In the genomic region with DNA sequence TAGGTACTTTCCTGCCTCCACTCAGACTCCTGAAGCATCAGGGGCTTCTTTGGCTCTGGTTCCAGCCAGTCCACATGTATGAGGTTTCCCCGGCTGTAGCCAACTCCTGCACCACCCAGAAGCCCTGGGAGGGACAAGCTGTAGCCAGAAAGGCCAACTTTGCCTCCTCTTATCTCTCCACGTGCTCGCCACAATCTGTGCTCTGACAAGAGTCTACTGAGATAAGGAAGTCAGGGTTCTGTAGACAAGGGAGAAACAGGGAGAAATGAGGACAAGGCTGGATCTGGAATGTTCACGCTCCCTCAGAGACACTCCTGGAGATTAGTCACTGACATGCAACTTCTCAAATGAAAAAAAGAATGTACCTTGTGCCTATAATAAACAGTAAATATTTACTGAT, we compare ENCODE assay signal across 29 mouse cellular contexts. TPM values are rescaled to one million over a fixed set of nuclear protein-coding genes. Genes with fewer than 3 reads are reported as not detected.
DNase-seq lines count a peak whose midpoint lies in the region; ATAC-seq and TF ChIP-seq lines count a peak whose summit lies in the region.
"Had no signal": no experiment of that assay in that cellular context is flagged by ENCODE, and none has a peak within 500 bp of the region (broad histone marks: within the 10 kb centered on the region; RNA-seq: fewer than 3 reads in every experiment).

No protein-coding gene starts in this region.

- no peaks in the 10 kb centered on the region for H3K9me3 ChIP-seq in heart, postnatal 0 days (replicated peaks; ENCODE audit: control insufficient read depth, low read length)
- H3K9me3 ChIP-seq in intestine, embryonic 15.5 days = no peaks in the 10 kb centered on the region
- H3K9me3 ChIP-seq: embryonic facial prominence, embryonic 10.5 days; embryonic facial prominence, embryonic 15.5 days; forebrain, embryonic 13.5 days; limb, embryonic 13.5 days; liver, embryonic 13.5 days; midbrain, embryonic 13.5 days; neural tube, embryonic 13.5 days had no signal

- 27% methylated on average over 4 of the region's 4 CpGs for WGBS in heart, postnatal 0 days
- WGBS in intestine, embryonic 15.5 days = 52% methylated on average over 4 of the region's 4 CpGs
- WGBS in olfactory bulb, adult 2 months = 83% methylated on average over 4 of the region's 4 CpGs

- no peak for TF ChIP-seq CTCF in heart, postnatal 0 days (IDR thresholded peaks at IDR 0.05; ENCODE audit: low read depth)
- TF ChIP-seq CTCF in olfactory bulb, adult 2 months (IDR thresholded peaks at IDR 0.05; ENCODE audit: insufficient read depth, low read depth, low read length) = no peak

- no peak overlapping the region for H3K4me3 ChIP-seq in heart, postnatal 0 days (ENCODE audit: low read depth, low read length)
- no peak overlapping the region for H3K4me3 ChIP-seq in intestine, embryonic 15.5 days (replicated peaks)
- H3K4me3 ChIP-seq in olfactory bulb, adult 2 months (ENCODE audit: insufficient read depth, low read depth, low read length) = no peak overlapping the region
- H3K4me3 ChIP-seq: embryonic facial prominence, embryonic 10.5 days; embryonic facial prominence, embryonic 15.5 days; forebrain, embryonic 13.5 days; limb, embryonic 13.5 days; liver, embryonic 13.5 days; midbrain, embryonic 13.5 days; neural tube, embryonic 13.5 days had no signal

- no peaks in the 10 kb centered on the region for H3K27me3 ChIP-seq in heart, postnatal 0 days (ENCODE audit: control insufficient read depth, insufficient read depth, low read length)
- no peaks in the 10 kb centered on the region for H3K27me3 ChIP-seq in intestine, embryonic 15.5 days (replicated peaks)
- H3K27me3 ChIP-seq: embryonic facial prominence, embryonic 15.5 days; forebrain, embryonic 13.5 days; limb, embryonic 13.5 days; liver, embryonic 13.5 days; midbrain, embryonic 13.5 days; neural tube, embryonic 13.5 days had no signal

- TF ChIP-seq EP300 in heart, postnatal 0 days (IDR thresholded peaks at IDR 0.05; ENCODE audit: low read depth) = no peak

- no peaks in the 10 kb centered on the region for H3K36me3 ChIP-seq in heart, postnatal 0 days (replicated peaks; ENCODE audit: control insufficient read depth, insufficient read depth, low read length)
- H3K36me3 ChIP-seq in intestine, embryonic 15.5 days = no peaks in the 10 kb centered on the region
- H3K36me3 ChIP-seq: embryonic facial prominence, embryonic 10.5 days; embryonic facial prominence, embryonic 15.5 days; limb, embryonic 13.5 days; liver, embryonic 13.5 days; midbrain, embryonic 13.5 days; neural tube, embryonic 13.5 days had no signal

- H3K4me1 ChIP-seq in heart, postnatal 0 days (ENCODE audit: control insufficient read depth, insufficient read depth) = peaks cover 11% of the 10 kb centered on the region
- H3K4me1 ChIP-seq in intestine, embryonic 15.5 days (replicated peaks) = 0 out of 2 replicates have a peak, but pooled peaks cover 4% of the 10 kb centered on the region
- peaks cover 13% of the 10 kb centered on the region for H3K4me1 ChIP-seq in olfactory bulb, adult 2 months (ENCODE audit: control insufficient read depth, insufficient read depth, low read length)
- H3K4me1 ChIP-seq: embryonic facial prominence, embryonic 10.5 days; embryonic facial prominence, embryonic 15.5 days; forebrain, embryonic 13.5 days; limb, embryonic 13.5 days; liver, embryonic 13.5 days; midbrain, embryonic 13.5 days; neural tube, embryonic 13.5 days had no signal

- peak; percentile 19 for DNase-seq in adrenal gland, adult 8-10 months
- DNase-seq in adrenal gland, postnatal 25 days = no peak
- DNase-seq in heart, postnatal 0 days (ENCODE audit: low spot score) = no peak
- no peak for DNase-seq in heart, adult 8-10 months (ENCODE audit: low spot score)
- DNase-seq in kidney, postnatal 4 days = no peak
- DNase-seq in cerebellum, postnatal 4 days (ENCODE audit: low spot score in 2 of 2) = no peak
- DNase-seq: adrenal gland, postnatal 14 days; cerebellum, adult 2 months; cerebellum, postnatal 14 days; gastrocnemius, adult 2 months; gastrocnemius, postnatal 36 days; kidney, adult 9 months; kidney, postnatal 10 days; layer of hippocampus, adult 9-11 months; liver, embryonic 13.5 days; lung, adult 18-20 months; lung, postnatal 4 days; right cerebral cortex, postnatal 25 days; spleen, adult 18-20 months had no signal

- TF ChIP-seq POLR2A in olfactory bulb, adult 2 months (IDR thresholded peaks at IDR 0.05; ENCODE audit: insufficient read depth, low read depth, low read length) = no peak

- H3K27ac ChIP-seq in heart, postnatal 0 days (ENCODE audit: low read depth) = peak overlapping the region; percentile 19; the same call in 1 of the 2 replicates
- H3K27ac ChIP-seq in intestine, embryonic 15.5 days = no peak overlapping the region
- H3K27ac ChIP-seq in olfactory bulb, adult 2 months (ENCODE audit: insufficient read depth, low read depth, low read length) = 0 out of 2 replicates have a peak overlapping the region, but pooled peaks have one; percentile 1
- H3K27ac ChIP-seq: embryonic facial prominence, embryonic 10.5 days; embryonic facial prominence, embryonic 15.5 days; forebrain, embryonic 13.5 days; gastrocnemius, adult 2 months; limb, embryonic 13.5 days; liver, embryonic 13.5 days; midbrain, embryonic 13.5 days; neural tube, embryonic 13.5 days had no signal

- ATAC-seq in heart, postnatal 0 days (ENCODE audit: insufficient read depth, low read depth) = no peak
- ATAC-seq in intestine, embryonic 15.5 days = peak; percentile 73; the same call in 1 of the 2 replicates
- ATAC-seq: forebrain, embryonic 13.5 days; hindbrain, embryonic 16.5 days; lung, postnatal 0 days; midbrain, embryonic 13.5 days had no signal

- H3K9ac ChIP-seq in heart, postnatal 0 days (replicated peaks; ENCODE audit: low read depth, low read length) = no peak overlapping the region
- H3K9ac ChIP-seq in intestine, embryonic 15.5 days = no peak overlapping the region
- H3K9ac ChIP-seq: embryonic facial prominence, embryonic 15.5 days; forebrain, embryonic 13.5 days; limb, embryonic 13.5 days; liver, embryonic 13.5 days; midbrain, embryonic 13.5 days; neural tube, embryonic 13.5 days had no signal

- H3K4me2 ChIP-seq in heart, postnatal 0 days (ENCODE audit: low read depth, low read length) = no peak overlapping the region
- no peak overlapping the region for H3K4me2 ChIP-seq in intestine, embryonic 15.5 days (replicated peaks)
- H3K4me2 ChIP-seq: embryonic facial prominence, embryonic 15.5 days; forebrain, embryonic 13.5 days; limb, embryonic 13.5 days; liver, embryonic 13.5 days; midbrain, embryonic 13.5 days; neural tube, embryonic 13.5 days had no signal

RNA-seq across cellular contexts. Expression of a gene that starts 12.2 kb away (rescaled TPM):
- 1 to 10 TPM in 3 of 4 experiments, under 1 TPM in 1; 0.80 to 1.5 (median 1.3) TPM for total RNA-seq in adrenal gland, adult 8-10 months (2022)
- 1.0 and 2.5 TPM in 2 replicates for total RNA-seq in adrenal gland, postnatal 25 days (2021)
- total RNA-seq in heart, postnatal 0 days (2014; rRNA removed; ENCODE audit: low replicate concordance) = 3.7 and 6.2 TPM in 2 replicates
- 2.9 and 3.5 TPM in 2 replicates for polyA plus RNA-seq in heart, postnatal 0 days (2015; fragmentation: Nextera tagmentation; extraction: Ambion mirVana)
- 1 to 10 TPM in 3 of 4 experiments, under 1 TPM in 1; 0.92 to 1.9 (median 1.6) TPM for total RNA-seq in heart, adult 8-10 months (2022)
- polyA plus RNA-seq in intestine, embryonic 15.5 days (2015; fragmentation: Nextera tagmentation; extraction: Ambion mirVana) = 0.49 and 0.64 TPM in 2 replicates
- not detected in 2 replicates for polyA plus RNA-seq in olfactory bulb, adult 2 months (2012; ENCODE audit: insufficient read depth, insufficient read length, low replicate concordance, missing spikeins)
